Comparison of ENCODE assay signal across 30 mouse cellular contexts in the genomic region with DNA sequence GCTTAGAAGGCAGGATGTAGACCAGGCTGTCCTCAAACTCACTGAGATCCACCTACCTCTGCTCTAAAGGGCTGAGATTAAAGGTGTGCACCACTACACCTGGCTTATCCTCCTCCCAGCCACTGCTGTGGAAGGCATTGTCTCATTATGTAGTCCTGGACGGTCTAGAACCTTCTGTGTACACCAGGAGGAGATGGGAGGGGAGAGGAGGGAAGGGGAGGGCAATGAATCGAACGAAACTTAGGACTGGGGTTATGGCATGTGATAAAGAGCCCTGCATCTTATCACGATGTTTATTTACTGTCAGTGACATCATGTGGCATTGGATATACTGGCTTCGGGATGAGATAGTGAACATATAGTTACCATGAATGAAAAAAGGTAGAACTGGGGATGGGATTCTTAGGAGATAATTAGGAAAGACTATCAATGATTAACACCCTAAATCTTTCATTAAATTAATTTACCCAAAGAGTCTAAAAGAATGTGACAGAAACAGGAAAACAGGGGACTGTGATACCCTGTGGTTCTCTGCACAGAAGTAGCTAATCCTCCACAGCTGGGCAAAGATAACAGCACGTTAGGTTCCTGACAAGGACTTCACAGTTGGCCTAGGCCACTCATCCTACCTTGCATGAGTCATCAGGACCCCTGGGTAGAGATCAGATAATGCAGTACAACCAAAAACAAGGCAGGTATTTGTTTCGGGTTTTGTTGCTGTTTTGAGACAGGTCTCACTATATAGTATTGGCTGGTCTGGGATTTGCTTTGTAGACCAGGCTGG. TPM values are rescaled to one million over a fixed set of nuclear protein-coding genes. Genes with fewer than 3 reads are reported as not detected.
DNase-seq lines count a peak whose midpoint lies in the region; ATAC-seq and TF ChIP-seq lines count a peak whose summit lies in the region.
"Had no signal": no experiment of that assay in that cellular context is flagged by ENCODE, and none has a peak within 500 bp of the region (broad histone marks: within the 10 kb centered on the region; RNA-seq: fewer than 3 reads in every experiment).

No protein-coding gene starts in this region.

- no peak for DNase-seq in G1E (ENCODE audit: low spot score)
- peak; percentile 56 for DNase-seq in R1 (ENCODE audit: low read depth, low spot score)
- DNase-seq in thymus, postnatal 4 days, result no peak
- no peak for DNase-seq in thymus, postnatal 36 days
- DNase-seq in lung, postnatal 4 days, result no peak
- DNase-seq: adrenal gland, adult 2 months; B cell, adult 2 months; cerebellum, adult 9-10 months; forebrain, postnatal 0 days; gastrocnemius, postnatal 14 days; heart, adult 18-20 months; heart, postnatal 14 days; kidney, adult 11 months; kidney, postnatal 36 days; lung, postnatal 36 days; right cerebral cortex, postnatal 4 days; thymus, postnatal 25 days had no signal

- H3K27me3 ChIP-seq in G1E (ENCODE audit: insufficient read depth, low read length), result no peaks in the 10 kb centered on the region
- no peaks in the 10 kb centered on the region for H3K27me3 ChIP-seq in liver, embryonic 12.5 days (replicated peaks)
- H3K27me3 ChIP-seq: CH12.LX; embryonic facial prominence, embryonic 12.5 days; heart, embryonic 13.5 days; hindbrain, embryonic 13.5 days; kidney, embryonic 15.5 days; lung, embryonic 15.5 days; stomach, embryonic 15.5 days had no signal

- no peak overlapping the region for H3K9ac ChIP-seq in liver, embryonic 12.5 days
- H3K9ac ChIP-seq: embryonic facial prominence, embryonic 12.5 days; forebrain, postnatal 0 days; heart, embryonic 13.5 days; hindbrain, embryonic 13.5 days; kidney, embryonic 15.5 days; lung, embryonic 15.5 days; stomach, embryonic 15.5 days had no signal

- H3K4me1 ChIP-seq in G1E (ENCODE audit: insufficient read depth, low read depth, low read length), result peaks cover 32% of the 10 kb centered on the region
- H3K4me1 ChIP-seq in liver, embryonic 12.5 days, result peaks cover 29% of the 10 kb centered on the region
- H3K4me1 ChIP-seq: embryonic facial prominence, embryonic 12.5 days; hindbrain, embryonic 13.5 days; kidney, embryonic 15.5 days; lung, embryonic 15.5 days; midbrain, embryonic 10.5 days; stomach, embryonic 15.5 days had no signal

- H3K4me3 ChIP-seq in G1E (ENCODE audit: low read depth, low read length), result no peak overlapping the region
- no peak overlapping the region for H3K4me3 ChIP-seq in liver, embryonic 12.5 days
- H3K4me3 ChIP-seq: embryonic facial prominence, embryonic 12.5 days; heart, embryonic 13.5 days; hindbrain, embryonic 13.5 days; kidney, embryonic 15.5 days; lung, embryonic 15.5 days; midbrain, embryonic 10.5 days; myocyte; stomach, embryonic 15.5 days had no signal

- 22% methylated on average over 7 of the region's 7 CpGs for WGBS in liver, embryonic 12.5 days (ENCODE audit: insufficient replicate concordance)

- peaks cover 86% of the 10 kb centered on the region for H3K36me3 ChIP-seq in G1E (replicated peaks)
- peaks cover 93% of the 10 kb centered on the region for H3K36me3 ChIP-seq in liver, embryonic 12.5 days

- no peaks in the 10 kb centered on the region for H3K9me3 ChIP-seq in G1E (replicated peaks)
- H3K9me3 ChIP-seq in liver, embryonic 12.5 days (replicated peaks), result no peaks in the 10 kb centered on the region
- H3K9me3 ChIP-seq: embryonic facial prominence, embryonic 12.5 days; heart, embryonic 13.5 days; hindbrain, embryonic 13.5 days; kidney, embryonic 15.5 days; lung, embryonic 15.5 days; midbrain, embryonic 10.5 days; stomach, embryonic 15.5 days had no signal

- peak; percentile 72 for ATAC-seq in G1E (ENCODE audit: extremely low read depth, insufficient number of reproducible peaks, low FRiP score, poor library complexity, severe bottlenecking)
- ATAC-seq in liver, embryonic 12.5 days, result peak; percentile 88
- ATAC-seq in megakaryocyte progenitor cell, adult 5-6 weeks (replicated peaks; ENCODE audit: poor library complexity), result peak; percentile 82
- ATAC-seq: forebrain, postnatal 0 days; midbrain, embryonic 16.5 days had no signal

- TF ChIP-seq CTCF in G1E (IDR thresholded peaks at IDR 0.05; ENCODE audit: low read depth, low read length), result no peak

- no peak overlapping the region for H3K4me2 ChIP-seq in liver, embryonic 12.5 days
- H3K4me2 ChIP-seq: embryonic facial prominence, embryonic 12.5 days; heart, embryonic 13.5 days; hindbrain, embryonic 13.5 days; kidney, embryonic 15.5 days; lung, embryonic 15.5 days; stomach, embryonic 15.5 days had no signal

- H3K27ac ChIP-seq in liver, embryonic 12.5 days, result peak overlapping the region; percentile 68
- H3K27ac ChIP-seq: embryonic facial prominence, embryonic 12.5 days; heart, embryonic 13.5 days; hindbrain, embryonic 13.5 days; kidney, embryonic 15.5 days; lung, embryonic 15.5 days; midbrain, embryonic 10.5 days; stomach, embryonic 15.5 days had no signal

RNA-seq across cellular contexts. Expression of a gene that starts 37.1 kb away (rescaled TPM):
- total RNA-seq in G1E (2014; fragmentation: Nextera tagmentation) (109 and 133 TPM in 2 replicates), G1E (2017) (98.5 and 111 TPM in 2 replicates)
- polyA plus RNA-seq in G1E (2012), result 10.4 and 33.4 TPM in 2 replicates
- 58.1 and 59.3 TPM in 2 replicates for polyA plus RNA-seq in liver, embryonic 12.5 days (2016; fragmentation: Nextera tagmentation; extraction: Ambion mirVana)
- 64.9 and 65.7 TPM in 2 replicates for total RNA-seq in megakaryocyte progenitor cell, adult 5-6 weeks (2015)
- total RNA-seq in megakaryocyte progenitor cell, adult 5-6 weeks (2017), result 88.2 and 140 TPM in 2 replicates

RNA-seq across cellular contexts. Expression of a gene that starts 49.8 kb away (rescaled TPM):
- total RNA-seq in G1E (2014; fragmentation: Nextera tagmentation) (not detected in 2 replicates), G1E (2017) (0.05 and 0.17 TPM in 2 replicates)
- polyA plus RNA-seq in G1E (2012), result not detected in 2 replicates
- polyA plus RNA-seq in liver, embryonic 12.5 days (2016; fragmentation: Nextera tagmentation; extraction: Ambion mirVana), result 9.9 and 10.0 TPM in 2 replicates
- total RNA-seq in megakaryocyte progenitor cell, adult 5-6 weeks (2015), result not detected in 2 replicates
- not detected in 2 replicates for total RNA-seq in megakaryocyte progenitor cell, adult 5-6 weeks (2017)
- total RNA-seq: CH12.LX had no signal
- polyA plus RNA-seq: forebrain, embryonic 11.5 days; lung, embryonic 15.5 days had no signal
